Mouse (Mus musculus) left cerebral cortex, postnatal 36 days (tissue): ENCODE measurements around the gene Rps6ka1. TPM values are rescaled to one million over a fixed set of nuclear protein-coding genes. Genes with fewer than 3 reads are reported as not detected.

ENCODE experiments used
- DNase-seq, 2 experiments: peaks; one replicate each; pipeline ENCODE4 v3.0.0; 2021 to 2022; ENCODE audit warnings: low spot score in 2 of 2, mixed read lengths in 1 of 2
- intact Hi-C: fragments of 180-260 bp; cut with DNase I; formaldehyde crosslinking; loops from one replicate; pipeline ENCODE4 v1.15.1; 2025
- total RNA-seq, 2 experiments: library from RNA; stranded (reverse); gene quantifications; 2 replicates each; pipeline ENCODE4 v1.2.3; 2021

Rps6ka1 gene
- total RNA-seq, 2 experiments from 2014 or later: 9.9 to 13.6 TPM

GRCm38 (mm10) chr4:133899241-133899800 is 11.7 kb upstream of the Rps6ka1 start:
- no peak for DNase-seq
- intact Hi-C loops: no loop called here

GRCm38 (mm10) chr4:133898151-133898550 is 10.6 kb upstream of the Rps6ka1 start:
- intact Hi-C loops: no loop called here
- DNase-seq: no peak

GRCm38 (mm10) chr4:133897431-133897891 is 9.9 kb upstream of the Rps6ka1 start:
- DNase-seq: no peak
- intact Hi-C loops: no loop called here

GRCm38 (mm10) chr4:133896984-133897383 is 9.4 kb upstream of the Rps6ka1 start:
- DNase-seq: no peak
- intact Hi-C loops: no loop called here

GRCm38 (mm10) chr4:133896002-133896401 is 8.4 kb upstream of the Rps6ka1 start:
- DNase-seq: no peak

GRCm38 (mm10) chr4:133887249-133887648 is 348 bp downstream of the Rps6ka1 start:
- DNase-seq: no peak
- intact Hi-C loops: no loop called here

More at GRCm38 (mm10) chr4:133896002-133896401, 8.4 kb upstream of the Rps6ka1 start:
- intact Hi-C loops: no loop called here

- no peak for DNase-seq
- intact Hi-C loops: no loop called here
Observed at GRCm38 (mm10) chr4:133885991-133886501, 1.6 kb downstream of the Rps6ka1 start.

- DNase-seq: no peak
- intact Hi-C loops: no loop called here
Observed at GRCm38 (mm10) chr4:133885331-133885730, 2.3 kb downstream of the Rps6ka1 start.

GRCm38 (mm10) chr4:133884888-133885287 is 2.7 kb downstream of the Rps6ka1 start:
- no peak for DNase-seq
- intact Hi-C loops: no loop called here

GRCm38 (mm10) chr4:133884127-133884753 is 3.4 kb downstream of the Rps6ka1 start:
- intact Hi-C loops: no loop called here
- no peak for DNase-seq

- DNase-seq: no peak
- intact Hi-C loops: no loop called here
Observed at GRCm38 (mm10) chr4:133881851-133882250, 5.7 kb downstream of the Rps6ka1 start.

GRCm38 (mm10) chr4:133881399-133881798 is 6.2 kb downstream of the Rps6ka1 start:
- no peak for DNase-seq
- intact Hi-C loops: no loop called here

GRCm38 (mm10) chr4:133879145-133879902 is 8.3 kb downstream of the Rps6ka1 start:
- intact Hi-C loops: no loop called here
- DNase-seq: no peak

- DNase-seq: no peak
- intact Hi-C loops: no loop called here
Observed at GRCm38 (mm10) chr4:133877850-133878755, 9.5 kb downstream of the Rps6ka1 start.

- DNase-seq: no peak
- intact Hi-C loops: no loop called here
Observed at GRCm38 (mm10) chr4:133874865-133875517, 12.6 kb downstream of the Rps6ka1 start.

GRCm38 (mm10) chr4:133873926-133874864 is 13.4 kb downstream of the Rps6ka1 start:
- DNase-seq: no peak
- intact Hi-C loops: no loop called here

GRCm38 (mm10) chr4:133873431-133873851 is 14.2 kb downstream of the Rps6ka1 start:
- intact Hi-C loops: no loop called here
- no peak for DNase-seq

- no peak for DNase-seq
- intact Hi-C loops: no loop called here
Observed at GRCm38 (mm10) chr4:133872812-133873300, 14.7 kb downstream of the Rps6ka1 start.
